Mouse (Mus musculus) urinary bladder, postnatal 14 days (tissue): ENCODE measurements around the gene Tarsl2.

ENCODE experiments used
- DNase-seq: peaks from one replicate; pipeline ENCODE4 v3.0.0; 2021; ENCODE audit warnings: low spot score

The Tarsl2 gene

GRCm38 (mm10) chr7:65737286-65738040 is 92.8 kb downstream of the Tarsl2 start:
- peak; percentile 23 for DNase-seq
